Mouse (Mus musculus) layer of hippocampus, adult 11-12 months (tissue): Measurements from ENCODE around the gene AV320801.
"Not testable (repeated sequence)": the region's sequence is repeated elsewhere in the genome, so short reads cannot be mapped to it uniquely, and the experiment has no call there.

Experiments used
- DNase-seq: peaks from one replicate; pipeline ENCODE4 v3.0.0; 2022; ENCODE audit warnings: low spot score

The AV320801 gene

DNA sequence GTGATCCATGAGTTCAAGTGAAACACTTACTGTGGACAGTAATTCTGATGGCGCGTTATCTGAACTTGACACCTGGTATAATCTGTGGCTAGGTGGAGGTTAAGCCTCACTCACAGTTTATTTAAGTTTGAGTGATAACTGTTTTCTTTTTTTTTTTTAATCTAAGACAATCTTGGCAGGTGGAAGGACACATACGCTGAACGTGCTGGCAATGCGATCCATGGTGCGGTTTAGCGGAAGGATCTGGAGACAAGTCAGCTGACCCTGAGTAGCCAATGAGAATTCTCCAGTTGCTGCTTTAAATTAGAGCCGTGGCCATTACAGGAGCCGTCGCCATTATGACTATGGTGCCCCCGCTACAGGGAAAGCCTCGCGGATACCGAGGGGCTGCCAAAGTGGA lies at the start of gene AV320801:
TSS of gene AV320801 (plus strand) at position 301 of the 400 bp plus-strand sequence.
- not testable (repeated sequence) for DNase-seq

DNA sequence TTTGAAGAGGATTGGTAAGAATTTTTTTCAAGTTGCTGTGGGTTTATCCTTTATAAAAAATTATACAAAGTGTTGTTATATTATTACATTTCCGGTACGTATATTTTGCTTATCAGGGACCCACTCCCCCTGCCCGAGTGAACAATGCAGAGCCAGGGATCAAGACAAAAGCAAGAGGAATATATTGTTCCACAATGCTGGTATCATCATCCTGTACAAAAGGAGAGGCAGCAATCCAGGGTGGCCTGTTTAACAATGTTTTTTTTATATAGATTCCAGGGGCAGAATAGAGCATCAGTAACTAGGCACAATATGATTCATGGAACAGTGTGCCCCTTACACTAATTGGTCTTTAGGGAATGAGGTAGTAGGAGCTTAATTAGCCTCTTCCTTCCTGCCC lies 30.2 kb upstream of the AV320801 start:
- not testable (repeated sequence) for DNase-seq

DNA sequence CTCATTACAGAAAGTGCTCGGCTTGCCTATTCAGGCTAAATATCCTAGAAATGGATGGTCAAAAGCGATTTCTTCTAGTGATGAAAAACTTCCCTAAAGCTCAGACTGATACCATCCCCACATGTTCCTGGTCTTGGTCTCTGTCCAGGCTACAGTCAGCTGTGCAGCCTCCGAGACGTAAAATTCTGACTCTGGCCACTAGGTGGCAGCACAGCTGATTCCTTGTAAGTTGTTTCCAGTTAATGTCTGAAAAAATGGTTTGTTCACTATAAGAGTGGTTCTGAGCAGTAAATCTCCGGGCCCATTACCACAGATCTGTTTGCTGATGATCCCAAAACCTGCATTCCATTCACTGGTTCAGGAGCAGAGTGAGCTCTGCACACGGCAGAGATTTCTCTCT lies 12.5 kb upstream of the AV320801 start:
- not testable (repeated sequence) for DNase-seq

DNA sequence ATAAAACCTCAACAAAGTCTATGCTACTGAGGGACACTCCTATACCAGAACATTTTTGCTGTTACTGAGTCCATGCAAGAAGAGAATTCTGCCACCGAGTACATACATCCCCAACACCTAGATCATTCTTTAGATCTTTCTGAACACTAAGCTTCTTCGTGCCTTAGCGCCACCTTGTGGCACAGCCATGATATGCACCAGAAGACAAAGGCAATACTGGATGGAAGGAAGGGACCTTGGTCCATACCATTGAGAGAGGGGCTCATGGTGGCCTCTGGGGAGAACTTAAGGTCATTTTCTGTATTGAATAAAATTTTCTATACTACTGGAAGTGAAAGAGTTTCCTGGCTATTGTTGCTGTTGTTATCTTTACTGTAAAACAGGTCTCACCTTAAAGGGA lies 11.2 kb upstream of the AV320801 start:
- DNase-seq = not testable (repeated sequence)
